Comparison of ENCODE assay signal across 19 mouse cellular contexts in the genomic region with DNA sequence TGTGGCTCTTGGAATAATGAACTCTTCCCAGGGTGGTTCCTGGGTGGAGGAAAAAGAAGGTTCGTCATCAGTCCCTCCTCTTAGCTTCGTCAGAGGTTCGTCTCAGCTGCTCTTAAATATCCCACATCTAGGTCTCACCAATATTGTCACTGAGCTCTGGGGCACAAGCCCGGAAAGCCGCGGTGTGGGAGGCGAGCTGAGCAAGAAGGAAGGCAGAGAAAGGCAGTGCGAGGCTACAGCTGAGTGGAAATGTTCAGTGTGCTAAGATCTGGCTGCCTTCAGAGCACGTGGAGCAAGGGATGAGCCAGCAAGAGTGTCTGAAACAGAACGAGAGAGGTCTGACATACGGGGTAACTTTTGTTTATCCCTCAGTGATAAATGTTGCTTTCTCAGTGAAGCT.
DNase-seq lines count a peak whose midpoint lies in the region; ATAC-seq lines count a peak whose summit lies in the region.
"Had no signal": no experiment of that assay in that cellular context is flagged by ENCODE, and none has a peak within 500 bp of the region (broad histone marks: within the 10 kb centered on the region; RNA-seq: fewer than 3 reads in every experiment).

No protein-coding gene starts in this region.

- DNase-seq in layer of hippocampus, adult 8-10 months (ENCODE audit: low spot score in 2 of 2) = peak; percentile 4 to 5
- no peak for DNase-seq in layer of hippocampus, adult 11-12 months (ENCODE audit: low spot score)
- peak; percentile 74 for DNase-seq in brain, adult 2 months (ENCODE audit: low read depth, low spot score)
- peak; percentile 28 to 53 for DNase-seq in left cerebral cortex, postnatal 36 days (ENCODE audit: low spot score in 2 of 2)
- DNase-seq in right cerebral cortex, postnatal 36 days (ENCODE audit: low spot score in 2 of 2) = peak; percentile 9 to 17
- no peak for DNase-seq in retina, embryonic 14.5 days (ENCODE audit: low spot score)
- DNase-seq: B cell, adult 2 months; cerebellum, adult 18-20 months; cerebellum, postnatal 14 days; embryo, embryonic 11 days; gastrocnemius, postnatal 36 days; heart, postnatal 36 days; kidney, adult 11 months; kidney, postnatal 36 days; liver; lung, postnatal 10 days had no signal

- no peak for ATAC-seq in erythroid progenitor cell, adult 5-6 weeks (replicated peaks; ENCODE audit: low FRiP score, poor library complexity, severe bottlenecking)
- ATAC-seq: forebrain, embryonic 13.5 days; Patski had no signal

- intact Hi-C loops in left cerebral cortex, postnatal 36 days (cut with DNase I) = no loop called here

Comparison
In these comparisons a context has a peak if more than half of its experiments do, and no peak if none do; other contexts are left out.
1. DNase-seq: peak in layer of hippocampus, adult 8-10 months (2 of 2), brain, adult 2 months (single experiment), left cerebral cortex, postnatal 36 days (2 of 2) and right cerebral cortex, postnatal 36 days (2 of 2); none in layer of hippocampus, adult 11-12 months (single experiment) and retina, embryonic 14.5 days (single experiment).